Mouse (Mus musculus): ENCODE data around the gene Zfp791. TPM values are rescaled to one million over a fixed set of nuclear protein-coding genes. Genes with fewer than 3 reads are reported as not detected.

Zfp791 gene
- polyA plus RNA-seq, 1 experiment from 2014 or later, result 2.1 TPM

DNA sequence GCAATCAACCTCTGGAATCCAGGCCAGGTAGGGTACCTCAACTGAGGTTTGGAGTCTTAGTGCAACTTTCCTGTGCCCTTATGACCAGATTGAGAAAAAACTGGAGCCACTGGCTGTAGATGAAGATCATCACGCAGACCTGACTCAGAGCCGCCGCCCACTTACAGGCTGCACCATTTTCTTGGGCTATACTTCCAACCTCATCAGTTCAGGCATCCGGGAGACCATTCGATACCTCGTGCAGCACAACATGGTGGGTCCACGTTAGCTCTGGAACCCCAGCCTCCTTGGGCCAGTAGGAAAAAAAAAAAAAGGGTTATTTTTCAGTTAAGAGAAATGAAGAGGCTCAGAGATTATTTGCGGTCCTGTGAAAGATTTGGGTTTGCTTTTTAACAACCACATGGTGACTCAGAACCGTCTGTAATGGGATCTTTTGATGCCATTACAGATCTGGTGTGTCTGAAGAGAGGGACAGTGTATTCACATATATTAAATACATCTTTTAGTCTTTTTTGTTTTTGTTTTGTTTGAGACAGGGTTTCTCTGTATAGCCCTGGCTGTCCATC lies 50.4 kb downstream of the Zfp791 start:
- no peak for ATAC-seq (ENCODE audit: insufficient read depth)
- H3K4me2 ChIP-seq, result peak overlapping the region; percentile 82
- H3K36me3 ChIP-seq (replicated peaks), result peaks cover 42% of the 10 kb centered on the region
- H3K4me1 ChIP-seq (replicated peaks), result peaks cover 70% of the 10 kb centered on the region
- H3K27me3 ChIP-seq, result no peaks in the 10 kb centered on the region
- H3K4me3 ChIP-seq (replicated peaks), result peak overlapping the region; percentile 97
- H3K9me3 ChIP-seq (replicated peaks), result no peaks in the 10 kb centered on the region
- H3K9ac ChIP-seq, result peak overlapping the region; percentile 88
- 31% methylated on average over 9 of the region's 9 CpGs for WGBS (ENCODE audit: insufficient replicate concordance)
- H3K27ac ChIP-seq (replicated peaks), result peak overlapping the region; percentile 94

GRCm38 (mm10) chr8:85071514-85072281 lies 51.2 kb downstream of the Zfp791 start, which contains the start of gene Dhps:
Gene Dhps (plus strand): TSS chr8:85071757.
- peaks cover 37% of the 10 kb centered on the region for H3K36me3 ChIP-seq (replicated peaks)
- ATAC-seq (ENCODE audit: insufficient read depth), result peak; percentile 81
- WGBS (ENCODE audit: insufficient replicate concordance), result under 1% methylated on average over 68 of the region's 68 CpGs
- no peaks in the 10 kb centered on the region for H3K27me3 ChIP-seq
- peak within 1 kb of the TSS; percentile 82 for H3K4me2 ChIP-seq
- peak within 1 kb of the TSS; percentile 94 for H3K27ac ChIP-seq (replicated peaks)
- H3K9ac ChIP-seq, result peak within 1 kb of the TSS; percentile 88
- H3K4me1 ChIP-seq (replicated peaks), result peaks cover 62% of the 10 kb centered on the region
- peak within 1 kb of the TSS; percentile 97 for H3K4me3 ChIP-seq (replicated peaks)
- H3K9me3 ChIP-seq (replicated peaks), result no peaks in the 10 kb centered on the region

DNA sequence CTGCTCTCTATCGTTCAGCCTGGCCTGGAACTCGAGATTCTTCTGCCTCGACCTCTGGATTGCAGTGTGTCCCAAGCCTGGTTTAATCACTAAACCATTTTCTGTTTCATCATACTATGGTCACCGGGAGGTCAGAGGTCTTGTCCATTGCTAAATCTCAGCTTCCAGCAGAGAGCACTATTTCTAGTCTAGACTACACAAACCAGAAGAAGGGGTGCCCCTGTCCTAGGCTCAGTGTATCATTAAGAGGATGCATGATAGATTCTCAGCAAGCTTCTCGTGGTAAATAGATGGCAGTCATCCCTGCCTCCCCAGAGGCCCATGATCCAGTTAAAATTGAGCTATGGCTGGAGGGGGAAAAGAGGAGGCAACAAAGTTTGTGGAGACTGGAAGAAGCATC lies 51.9 kb downstream of the Zfp791 start:
- peak; percentile 29 for ATAC-seq (ENCODE audit: insufficient read depth)

DNA sequence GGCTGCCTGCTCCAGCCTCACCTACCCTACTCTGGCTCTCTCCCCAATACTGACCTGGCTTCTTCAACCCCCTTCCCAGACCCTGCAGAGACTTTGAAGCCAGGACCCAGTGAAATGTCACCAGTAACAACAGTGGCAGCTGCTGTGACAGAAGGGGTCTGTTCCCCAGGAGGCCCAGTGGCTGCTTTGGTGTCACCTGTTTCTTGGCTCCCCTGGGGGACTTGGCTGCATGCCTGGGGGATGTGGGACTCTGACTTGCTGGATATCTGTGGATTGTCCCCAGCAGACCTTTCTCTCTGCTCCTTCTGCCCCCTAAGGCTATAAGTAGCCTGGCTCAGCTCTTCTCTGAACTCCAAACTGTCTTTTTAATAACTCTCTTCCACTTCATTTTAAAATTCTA lies 54.9 kb downstream of the Zfp791 start, which contains the start of gene Gm5741:
TSS of gene Gm5741 (minus strand) at position 1 of the 400 bp plus-strand sequence.
- Histone ChIP-seq H3K9ac (no peak within 1 kb of the TSS), H3K27ac (replicated peaks) (no peak within 1 kb of the TSS), H3K4me1 (replicated peaks) (peaks cover 49% of the 10 kb centered on the region), H3K9me3 (replicated peaks) (no peaks in the 10 kb centered on the region), H3K4me3 (replicated peaks) (no peak within 1 kb of the TSS), H3K4me2 (no peak within 1 kb of the TSS), H3K27me3 (no peaks in the 10 kb centered on the region), H3K36me3 (replicated peaks) (0 out of 2 replicates have a peak, but pooled peaks cover under 1% of the 10 kb centered on the region)
- no peak for ATAC-seq (ENCODE audit: insufficient read depth)

More for the DNA sequence above, 51.9 kb downstream of the Zfp791 start:
- WGBS (ENCODE audit: insufficient replicate concordance), result 54% methylated on average over 5 of the region's 5 CpGs
- H3K4me3 ChIP-seq (replicated peaks), result peak overlapping the region; percentile 97
- peak overlapping the region; percentile 82 for H3K4me2 ChIP-seq
- H3K9me3 ChIP-seq (replicated peaks), result no peaks in the 10 kb centered on the region
- peak overlapping the region; percentile 88; the same call in 1 of the 2 replicates for H3K9ac ChIP-seq
- H3K27me3 ChIP-seq, result no peaks in the 10 kb centered on the region
- peaks cover 31% of the 10 kb centered on the region for H3K36me3 ChIP-seq (replicated peaks)
- H3K4me1 ChIP-seq (replicated peaks), result peaks cover 62% of the 10 kb centered on the region
- peak overlapping the region; percentile 94 for H3K27ac ChIP-seq (replicated peaks)

DNA sequence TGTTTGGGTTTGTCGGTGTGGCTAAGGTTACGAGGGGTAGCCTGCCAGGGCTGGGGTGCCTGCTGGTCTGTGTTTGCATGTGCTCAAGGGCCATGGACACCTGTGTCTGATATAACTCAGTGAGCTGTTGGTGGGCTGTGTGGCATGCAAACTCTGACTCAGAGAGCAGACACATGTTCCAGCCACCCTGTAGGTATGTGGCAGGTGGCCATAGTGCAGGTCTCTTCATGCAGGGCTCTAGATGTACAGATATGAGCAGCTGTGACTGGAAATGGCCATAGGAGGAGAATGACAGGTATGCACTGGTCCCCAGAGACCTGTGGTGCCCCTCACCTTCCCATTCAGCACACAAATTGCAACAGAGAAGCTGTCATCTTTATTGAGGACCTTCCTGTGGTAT lies 55.7 kb downstream of the Zfp791 start:
- Histone ChIP-seq H3K27me3 (no peaks in the 10 kb centered on the region), H3K4me1 (replicated peaks) (peaks cover 41% of the 10 kb centered on the region), H3K9me3 (replicated peaks) (no peaks in the 10 kb centered on the region), H3K4me3 (replicated peaks) (no peak overlapping the region), H3K27ac (replicated peaks) (no peak overlapping the region), H3K4me2 (no peak overlapping the region), H3K9ac (no peak overlapping the region), H3K36me3 (replicated peaks) (no peaks in the 10 kb centered on the region)
- no peak for ATAC-seq (ENCODE audit: insufficient read depth)
- 86% methylated on average over 2 of the region's 2 CpGs for WGBS (ENCODE audit: insufficient replicate concordance)

DNA sequence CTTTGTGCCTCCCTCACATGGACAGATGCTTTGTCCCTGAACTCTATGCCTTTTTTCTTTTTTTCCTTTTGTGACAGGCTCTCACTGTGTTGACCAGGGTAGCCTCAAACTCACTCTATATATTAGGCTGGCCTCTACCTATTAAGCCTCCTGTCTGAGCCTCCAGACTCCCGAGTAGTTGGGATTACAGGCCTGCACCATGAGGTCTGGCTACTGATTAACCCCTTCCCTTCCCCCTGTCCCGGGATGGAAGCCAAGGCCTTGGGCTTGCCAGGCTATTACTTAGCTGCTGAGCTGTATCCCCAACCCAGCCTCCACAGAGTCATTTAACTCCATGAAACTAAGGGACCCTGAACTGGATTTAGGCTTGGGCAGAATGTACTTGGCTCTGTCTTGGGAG lies 57.7 kb downstream of the Zfp791 start:
- H3K9ac ChIP-seq, result no peak overlapping the region
- no peaks in the 10 kb centered on the region for H3K9me3 ChIP-seq (replicated peaks)
- H3K27me3 ChIP-seq, result no peaks in the 10 kb centered on the region
- ATAC-seq (ENCODE audit: insufficient read depth), result peak; percentile 47; the same call in 1 of the 2 replicates
- no peak overlapping the region for H3K4me3 ChIP-seq (replicated peaks)
- H3K4me1 ChIP-seq (replicated peaks), result peaks cover 39% of the 10 kb centered on the region
- 45% methylated on average over 2 of the region's 2 CpGs for WGBS (ENCODE audit: insufficient replicate concordance)
- peak overlapping the region; percentile 45; the same call in 1 of the 2 replicates for H3K27ac ChIP-seq (replicated peaks)
- H3K4me2 ChIP-seq, result no peak overlapping the region
- no peaks in the 10 kb centered on the region for H3K36me3 ChIP-seq (replicated peaks)

DNA sequence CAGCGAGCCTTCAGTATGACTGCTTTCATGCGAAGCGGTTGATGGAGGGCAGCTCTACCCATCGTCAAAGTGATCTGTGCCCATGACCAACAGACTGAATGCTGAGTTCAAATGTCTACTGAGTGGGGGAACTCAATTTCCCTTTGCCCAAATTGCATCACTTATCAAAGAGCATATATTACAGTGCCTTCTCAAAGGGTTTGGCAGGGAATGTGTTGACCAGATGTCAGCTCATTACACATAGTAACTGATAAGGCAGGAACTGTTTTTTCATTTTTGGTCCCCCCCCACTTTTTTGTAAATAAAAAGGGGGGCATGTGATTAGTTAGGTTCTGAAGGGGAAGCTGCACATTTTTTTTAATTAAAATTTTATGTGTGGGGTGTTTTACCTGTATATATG lies 60.3 kb downstream of the Zfp791 start:
- no peaks in the 10 kb centered on the region for H3K9me3 ChIP-seq (replicated peaks)
- H3K27me3 ChIP-seq, result no peaks in the 10 kb centered on the region
- H3K4me2 ChIP-seq, result no peak overlapping the region
- H3K9ac ChIP-seq, result no peak overlapping the region
- 0 out of 2 replicates have a peak, but pooled peaks cover 1% of the 10 kb centered on the region for H3K36me3 ChIP-seq (replicated peaks)
- H3K4me1 ChIP-seq (replicated peaks), result peaks cover 45% of the 10 kb centered on the region
- H3K27ac ChIP-seq (replicated peaks), result no peak overlapping the region
- 77% methylated on average over 4 of the region's 4 CpGs for WGBS (ENCODE audit: insufficient replicate concordance)
- no peak for ATAC-seq (ENCODE audit: insufficient read depth)
- H3K4me3 ChIP-seq (replicated peaks), result no peak overlapping the region

DNA sequence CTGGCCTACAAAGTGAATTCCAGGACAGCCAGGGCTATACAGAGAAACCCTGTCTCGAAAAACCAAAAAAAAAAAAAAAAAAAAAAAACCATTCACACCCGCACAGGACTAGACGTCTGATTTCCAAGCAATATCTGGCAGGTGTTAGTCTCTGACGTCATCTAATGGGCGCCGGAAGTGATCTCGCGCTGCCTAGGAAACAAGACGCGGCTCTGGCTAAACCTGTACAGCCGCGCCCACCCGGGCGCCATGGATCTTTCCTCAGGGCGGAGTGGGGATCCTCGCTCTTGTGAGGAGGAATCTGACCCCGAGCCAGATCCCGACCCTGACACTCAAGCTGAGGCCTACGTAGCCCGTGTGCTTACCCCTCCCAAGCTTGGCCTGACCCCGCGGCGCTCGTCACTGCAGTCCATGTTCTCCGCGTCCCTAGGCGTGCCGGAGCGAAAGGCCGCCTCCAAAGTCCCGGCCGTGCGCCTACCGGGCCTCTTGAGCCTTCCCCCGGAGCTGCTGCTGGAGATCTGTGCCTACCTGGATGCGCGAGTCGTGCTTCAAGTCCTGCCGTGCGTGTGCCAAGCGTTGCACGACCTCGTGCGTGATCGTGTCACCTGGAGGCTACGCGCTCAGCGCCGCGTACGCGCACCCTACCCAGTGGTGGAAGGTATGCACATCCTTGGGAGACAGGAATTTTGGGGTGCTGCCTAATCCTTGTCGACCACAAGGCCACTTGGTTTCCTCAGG lies 62.8 kb downstream of the Zfp791 start, which contains the start of gene Fbxw9:
TSS of gene Fbxw9 (plus strand) at position 177 of the 738 bp plus-strand sequence.
- H3K9ac ChIP-seq, result peak within 1 kb of the TSS; percentile 61
- no peaks in the 10 kb centered on the region for H3K9me3 ChIP-seq (replicated peaks)
- H3K36me3 ChIP-seq (replicated peaks), result peaks cover 24% of the 10 kb centered on the region
- H3K4me2 ChIP-seq, result peak within 1 kb of the TSS; percentile 94
- H3K4me3 ChIP-seq (replicated peaks), result peak within 1 kb of the TSS; percentile 71
- H3K4me1 ChIP-seq (replicated peaks), result peaks cover 31% of the 10 kb centered on the region
- peak; percentile 75 for ATAC-seq (ENCODE audit: insufficient read depth)
- under 1% methylated on average over 53 of the region's 53 CpGs for WGBS (ENCODE audit: insufficient replicate concordance)
- H3K27me3 ChIP-seq, result no peaks in the 10 kb centered on the region
- H3K27ac ChIP-seq (replicated peaks), result no peak within 1 kb of the TSS

Small RNAs within 50 kb of the gene (microRNA-seq; reads per million reads assigned to microRNA genes)
- gene Gm23388 (7.9 reads per million, percentile 24 among the genes with 10 or more reads in this experiment), gene Mir7070 (1.3 reads per million)

Other genes starting within 250 kb of the Zfp791 start
- 55.1 and 67.9 TPM in 2 replicates for gene Gcdh, start 229.2 kb downstream of the Zfp791 start, polyA plus RNA-seq (2015; fragmentation: Nextera tagmentation; extraction: Ambion mirVana)
- 443 and 534 TPM in 2 replicates for gene Klf1, start 221.2 kb downstream of the Zfp791 start, polyA plus RNA-seq (2015; fragmentation: Nextera tagmentation; extraction: Ambion mirVana)
- 11.4 and 12.7 TPM in 2 replicates for gene Dnase2a, start 214.5 kb downstream of the Zfp791 start, polyA plus RNA-seq (2015; fragmentation: Nextera tagmentation; extraction: Ambion mirVana)
- 0.06 and 0.23 TPM in 2 replicates for gene Mast1, start 185.7 kb downstream of the Zfp791 start, polyA plus RNA-seq (2015; fragmentation: Nextera tagmentation; extraction: Ambion mirVana)
- 0.18 and 0.40 TPM in 2 replicates for gene Rtbdn, start 176.1 kb downstream of the Zfp791 start, polyA plus RNA-seq (2015; fragmentation: Nextera tagmentation; extraction: Ambion mirVana)
- not detected in 2 replicates for gene Gm49661, start 153.7 kb downstream of the Zfp791 start, polyA plus RNA-seq (2015; fragmentation: Nextera tagmentation; extraction: Ambion mirVana)
- 1,960 and 2,082 TPM in 2 replicates for gene Prdx2, start 153.5 kb downstream of the Zfp791 start, polyA plus RNA-seq (2015; fragmentation: Nextera tagmentation; extraction: Ambion mirVana)
- gene Rnaseh2a, start 153.3 kb downstream of the Zfp791 start, polyA plus RNA-seq (2015; fragmentation: Nextera tagmentation; extraction: Ambion mirVana), result 101 TPM in 2 replicates
- 18.2 and 22.1 TPM in 2 replicates for gene Junb, start 144.4 kb downstream of the Zfp791 start, polyA plus RNA-seq (2015; fragmentation: Nextera tagmentation; extraction: Ambion mirVana)
- 6.5 and 8.6 TPM in 2 replicates for gene Hook2, start 132.5 kb downstream of the Zfp791 start, polyA plus RNA-seq (2015; fragmentation: Nextera tagmentation; extraction: Ambion mirVana)
- gene Best2, start 108.6 kb downstream of the Zfp791 start, polyA plus RNA-seq (2015; fragmentation: Nextera tagmentation; extraction: Ambion mirVana), result not detected in 2 replicates
- gene Asna1, start 97.8 kb downstream of the Zfp791 start, polyA plus RNA-seq (2015; fragmentation: Nextera tagmentation; extraction: Ambion mirVana), result 59.7 and 59.9 TPM in 2 replicates
- gene Trir, start 96.3 kb downstream of the Zfp791 start, polyA plus RNA-seq (2015; fragmentation: Nextera tagmentation; extraction: Ambion mirVana), result 59.8 and 63.4 TPM in 2 replicates
- 19.3 and 20.5 TPM in 2 replicates for gene Tnpo2, start 86.2 kb downstream of the Zfp791 start, polyA plus RNA-seq (2015; fragmentation: Nextera tagmentation; extraction: Ambion mirVana)
- gene Fbxw9, start 63.0 kb downstream of the Zfp791 start, polyA plus RNA-seq (2015; fragmentation: Nextera tagmentation; extraction: Ambion mirVana), result 9.9 and 11.0 TPM in 2 replicates
- 0.45 TPM in 1 of 2 replicates, not detected in the other for gene Gm5741, start 55.1 kb downstream of the Zfp791 start, polyA plus RNA-seq (2015; fragmentation: Nextera tagmentation; extraction: Ambion mirVana)
- 28.4 and 28.7 TPM in 2 replicates for gene Dhps, start 51.3 kb downstream of the Zfp791 start, polyA plus RNA-seq (2015; fragmentation: Nextera tagmentation; extraction: Ambion mirVana)
- gene Wdr83os, start 42.4 kb downstream of the Zfp791 start, polyA plus RNA-seq (2015; fragmentation: Nextera tagmentation; extraction: Ambion mirVana), result 55.6 and 58.5 TPM in 2 replicates
- gene Wdr83, start 41.8 kb downstream of the Zfp791 start, polyA plus RNA-seq (2015; fragmentation: Nextera tagmentation; extraction: Ambion mirVana), result 21.6 and 26.5 TPM in 2 replicates
- 29.9 and 33.2 TPM in 2 replicates for gene Man2b1, start 39.8 kb downstream of the Zfp791 start, polyA plus RNA-seq (2015; fragmentation: Nextera tagmentation; extraction: Ambion mirVana)
- not detected in 2 replicates for gene Cks1brt, start 28.8 kb upstream of the Zfp791 start, polyA plus RNA-seq (2015; fragmentation: Nextera tagmentation; extraction: Ambion mirVana)
- gene Olfr371, start 102.9 kb upstream of the Zfp791 start, polyA plus RNA-seq (2015; fragmentation: Nextera tagmentation; extraction: Ambion mirVana), result not detected in 2 replicates
- gene Orc6, start 176.5 kb upstream of the Zfp791 start, polyA plus RNA-seq (2015; fragmentation: Nextera tagmentation; extraction: Ambion mirVana), result 80.8 and 84.4 TPM in 2 replicates
- 85.1 and 92.3 TPM in 2 replicates for gene Vps35, start 176.7 kb upstream of the Zfp791 start, polyA plus RNA-seq (2015; fragmentation: Nextera tagmentation; extraction: Ambion mirVana)

All from liver, embryonic 15.5 days (tissue).